Mouse (Mus musculus) myocyte (in vitro differentiated cells): ENCODE measurements around the gene Arhgef16.

Experiments
- E2F4 ChIP-seq: IDR thresholded peaks from one replicate; pipeline ENCODE4 v1.6.1; 2011; ENCODE audit warnings: mild to moderate bottlenecking, control low read depth, moderate library complexity; ENCODE audit not compliant: insufficient read depth
- MAX ChIP-seq: IDR thresholded peaks from one replicate; pipeline ENCODE4 v1.6.1; 2011; ENCODE audit warnings: low read depth, mild to moderate bottlenecking, control low read depth
- MYOG ChIP-seq, 3 experiments: IDR thresholded peaks; one replicate each; pipeline ENCODE4 v1.6.1; 2011; ENCODE audit warnings: control low read depth in 2 of 3, low read depth in 2 of 3, mild to moderate bottlenecking in 2 of 3; ENCODE audit not compliant: insufficient read length in 2 of 3, control insufficient read depth in 1 of 3, insufficient read depth in 1 of 3
- POLR2A ChIP-seq: IDR thresholded peaks from one replicate; pipeline ENCODE4 v1.6.1; 2011; ENCODE audit warnings: low read depth, mild to moderate bottlenecking, control low read depth, moderate library complexity; ENCODE audit not compliant: insufficient read length
- POLR2AphosphoS2 ChIP-seq: IDR thresholded peaks from one replicate; pipeline ENCODE4 v1.6.1; 2011; ENCODE audit warnings: low read depth, control low read depth; ENCODE audit not compliant: insufficient read length
- TCF3 ChIP-seq: IDR thresholded peaks from one replicate; pipeline ENCODE4 v1.6.1; 2011; ENCODE audit warnings: low read depth, control low read depth; ENCODE audit not compliant: insufficient read length

DNA sequence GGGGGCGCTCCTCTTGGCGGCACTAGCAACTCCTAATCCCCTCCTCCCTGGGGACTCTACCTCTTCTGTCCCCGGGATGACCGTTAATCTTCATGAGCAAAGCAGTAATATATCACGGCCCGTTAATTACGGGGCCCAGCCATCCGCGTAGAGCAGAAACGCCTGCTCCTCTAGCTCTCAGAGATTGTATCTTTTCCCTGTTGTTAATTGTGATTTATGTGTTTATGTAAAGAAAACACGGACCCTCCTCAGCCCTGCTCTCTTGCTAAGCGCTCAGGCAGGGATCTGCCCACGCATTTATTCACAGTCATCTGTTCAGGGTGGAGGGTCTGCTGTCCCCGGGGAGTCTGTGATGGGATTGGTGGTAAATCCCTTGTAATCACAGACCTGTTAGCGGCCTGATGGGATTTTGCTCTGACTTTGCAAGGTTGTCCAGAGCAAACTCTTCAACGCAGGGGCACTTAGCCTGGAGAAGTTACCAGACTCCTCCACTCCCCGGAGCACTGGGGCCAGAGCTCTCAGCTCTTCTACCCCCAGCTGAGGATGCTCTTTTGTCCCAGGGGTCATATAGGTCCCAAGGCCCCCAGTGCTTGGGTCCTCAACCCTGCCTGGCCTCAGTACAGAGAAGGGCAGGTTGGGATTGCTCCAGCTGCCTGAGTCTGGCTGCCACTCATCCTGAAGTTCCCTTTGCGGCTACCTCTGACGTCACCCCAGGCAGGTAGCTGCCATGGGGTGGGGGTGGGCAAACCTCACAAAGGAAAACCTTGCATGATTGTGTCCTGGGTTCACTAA is 45.5 kb upstream of the Arhgef16 start:
- TF ChIP-seq TCF3 (no peak), POLR2A (no peak), POLR2AphosphoS2 (no peak), MAX (no peak), E2F4 (no peak), MYOG (IDR thresholded peaks at IDR 0.05; ENCODE audit: control insufficient read depth in 1 of 3, insufficient read depth in 1 of 3, insufficient read length in 2 of 3, low read depth in 2 of 3) (no peak)
